Mouse (Mus musculus) ovary, postnatal 36 days (tissue): ENCODE measurements around the gene Fggy.

Experiments used
- DNase-seq: peaks from one replicate; pipeline ENCODE4 v3.0.0; 2022; ENCODE audit warnings: low spot score, mixed read lengths

Gene Fggy

DNA sequence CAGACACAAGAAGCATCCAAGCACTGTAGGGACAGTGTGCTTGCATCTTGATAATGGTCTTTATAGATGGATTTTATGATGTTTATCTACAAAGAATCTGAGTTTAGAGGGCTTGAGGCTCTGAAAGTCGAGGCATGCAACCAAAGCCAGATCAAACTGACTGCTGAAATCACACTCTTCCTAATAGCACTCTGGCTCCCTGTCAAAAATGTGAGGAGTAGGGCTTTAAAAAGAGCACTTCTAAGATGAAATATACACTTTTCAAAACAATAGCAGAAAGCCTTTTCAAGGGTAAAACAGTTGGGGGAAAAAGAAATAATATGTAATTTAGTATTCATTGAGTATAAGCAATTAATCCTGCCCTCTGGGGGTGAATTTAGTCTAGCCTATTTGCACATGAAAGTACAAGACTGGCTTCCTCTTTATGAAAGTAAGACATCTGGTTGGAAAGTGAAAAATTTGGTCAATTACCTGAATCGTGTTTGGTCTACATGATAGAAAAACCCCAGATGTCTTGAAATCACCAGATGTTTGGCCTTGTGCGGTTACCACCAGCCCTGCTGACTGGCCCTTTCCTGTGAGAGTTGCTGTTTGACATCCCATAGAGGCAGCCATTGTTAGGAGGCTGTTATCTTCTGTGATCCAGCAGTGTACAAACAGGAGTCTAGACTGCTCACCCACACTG lies 172.0 kb downstream of the Fggy start:
- no peak for DNase-seq

DNA sequence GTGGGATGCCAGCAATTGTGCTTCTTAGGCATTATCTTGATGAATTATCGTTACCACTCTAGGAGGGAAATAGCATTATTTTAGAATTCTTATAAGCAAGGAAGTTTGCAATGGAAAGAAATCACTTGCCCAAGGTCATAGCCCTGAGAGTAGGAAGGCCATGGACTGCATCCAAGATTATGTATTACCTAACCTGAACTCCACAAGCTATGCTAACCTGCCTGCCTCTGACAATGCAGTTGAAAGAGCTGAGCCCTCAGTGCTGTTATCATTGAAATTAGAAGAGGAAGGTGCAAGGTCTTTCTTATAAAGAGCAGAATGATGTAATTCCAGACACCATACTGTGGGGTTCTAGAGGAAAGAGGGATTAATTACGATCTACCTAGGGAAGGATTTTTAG lies 173.8 kb downstream of the Fggy start:
- DNase-seq: no peak

- DNase-seq: peak; percentile 37
Measured at GRCm38 (mm10) chr4:95733397-95734249, 176.3 kb downstream of the Fggy start.

DNA sequence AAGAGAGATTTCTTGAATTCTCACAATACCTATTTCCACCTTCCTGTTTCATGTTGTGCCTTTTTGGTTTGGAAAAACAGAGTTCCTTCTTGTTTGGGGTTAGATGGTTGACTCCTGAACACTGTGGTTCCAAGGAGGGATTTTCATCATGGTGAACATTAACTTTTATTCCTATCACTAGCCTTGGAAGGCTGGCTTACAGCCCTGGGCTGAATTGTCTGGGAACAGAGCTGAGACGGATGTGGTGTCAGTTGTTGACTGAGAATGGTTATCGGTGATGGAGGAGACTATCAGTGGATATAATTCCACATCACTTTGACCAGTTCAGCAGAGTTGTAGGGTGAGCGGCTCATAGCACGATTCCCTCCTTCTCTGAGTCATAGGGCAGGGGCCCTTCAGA lies 178.7 kb downstream of the Fggy start:
- no peak for DNase-seq

GRCm38 (mm10) chr4:95736674-95737073 lies 179.4 kb downstream of the Fggy start:
- no peak for DNase-seq

DNA sequence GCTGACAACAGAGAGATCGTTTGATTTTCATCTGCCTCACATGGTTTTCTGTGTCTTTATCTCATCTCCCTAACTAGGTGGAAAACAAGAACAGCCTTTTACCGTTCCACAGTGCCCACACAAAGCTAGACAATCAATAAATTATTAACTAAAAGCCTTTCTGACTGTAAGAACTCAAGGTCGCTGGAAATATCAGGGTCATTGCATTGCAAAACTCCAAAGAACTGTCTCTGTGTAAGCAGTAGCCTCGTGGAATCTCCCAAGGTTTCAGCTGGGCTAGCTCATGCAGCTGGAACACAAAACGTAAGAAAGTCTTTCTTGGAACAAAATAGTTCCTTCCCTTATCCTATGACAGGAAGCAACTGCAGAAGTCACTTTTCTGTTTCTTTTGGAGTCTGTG lies 180.9 kb downstream of the Fggy start:
- DNase-seq: no peak

DNA sequence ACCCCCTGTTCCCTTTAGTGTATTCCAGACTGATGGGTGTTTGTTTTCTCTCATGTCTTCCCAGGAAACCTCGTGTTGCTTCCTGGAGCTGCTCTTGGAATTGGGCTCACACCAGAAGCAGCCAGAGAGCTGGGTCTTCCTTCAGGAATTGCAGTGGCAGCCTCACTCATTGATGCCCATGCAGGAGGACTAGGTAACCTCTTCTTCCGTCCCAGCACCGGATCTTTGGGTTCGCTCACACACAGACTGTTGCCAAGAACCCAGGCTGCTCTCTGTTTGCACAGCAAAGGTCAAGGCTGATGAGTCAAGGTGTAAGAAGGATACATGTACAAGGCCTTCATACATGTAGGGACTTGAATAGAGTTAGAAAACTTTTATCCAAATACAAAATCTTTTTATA lies 181.4 kb downstream of the Fggy start:
- no peak for DNase-seq

DNA sequence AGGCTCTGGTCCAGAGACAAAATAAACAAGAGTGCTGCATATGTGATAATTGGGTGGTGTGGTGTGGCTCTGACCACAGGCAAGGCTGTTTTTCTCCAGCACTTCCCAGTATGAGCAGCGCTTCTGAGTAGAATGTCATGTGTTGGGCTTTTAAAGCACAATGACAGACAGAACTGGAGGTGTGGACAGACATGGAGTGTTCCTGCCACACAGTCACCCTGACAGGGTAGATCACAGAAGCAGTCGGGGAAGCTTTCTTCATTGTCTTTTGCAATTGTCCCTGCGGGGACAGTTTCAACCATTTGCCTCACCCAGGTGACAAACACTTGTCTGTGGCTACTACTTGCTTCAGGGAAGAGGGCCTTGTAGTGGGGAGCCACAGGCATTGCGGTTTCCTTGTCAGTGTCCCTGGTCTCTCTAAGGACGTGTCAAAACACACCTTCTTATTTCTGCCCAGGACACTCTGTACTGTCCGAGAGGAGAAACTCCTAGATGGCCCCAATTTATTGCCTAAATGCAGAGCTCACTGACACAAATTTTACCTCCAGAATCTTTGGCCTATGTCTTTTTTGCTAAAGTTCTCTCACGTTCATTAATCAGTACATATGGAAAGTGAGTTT lies 183.9 kb downstream of the Fggy start:
- no peak for DNase-seq

DNA sequence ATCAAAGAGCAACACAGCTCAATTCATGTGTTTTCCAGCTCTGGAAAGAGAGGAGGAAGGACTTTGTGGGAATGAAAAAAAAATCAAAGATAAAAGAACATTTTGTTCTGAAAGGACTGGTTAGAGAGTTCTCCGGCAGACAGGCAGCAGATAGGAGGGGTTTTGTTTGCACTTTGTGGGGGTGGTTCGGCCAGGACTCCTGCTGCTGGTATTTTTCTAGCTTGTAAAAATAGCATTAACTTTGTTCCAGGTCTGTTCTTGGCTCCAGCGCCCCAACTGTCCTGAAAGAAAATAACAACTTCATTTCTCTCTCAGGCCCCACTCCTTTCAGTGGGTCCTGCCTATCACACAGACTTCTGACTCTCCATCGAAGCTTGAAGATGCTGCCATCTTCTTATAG lies 185.7 kb downstream of the Fggy start:
- peak; percentile 39 for DNase-seq

DNA sequence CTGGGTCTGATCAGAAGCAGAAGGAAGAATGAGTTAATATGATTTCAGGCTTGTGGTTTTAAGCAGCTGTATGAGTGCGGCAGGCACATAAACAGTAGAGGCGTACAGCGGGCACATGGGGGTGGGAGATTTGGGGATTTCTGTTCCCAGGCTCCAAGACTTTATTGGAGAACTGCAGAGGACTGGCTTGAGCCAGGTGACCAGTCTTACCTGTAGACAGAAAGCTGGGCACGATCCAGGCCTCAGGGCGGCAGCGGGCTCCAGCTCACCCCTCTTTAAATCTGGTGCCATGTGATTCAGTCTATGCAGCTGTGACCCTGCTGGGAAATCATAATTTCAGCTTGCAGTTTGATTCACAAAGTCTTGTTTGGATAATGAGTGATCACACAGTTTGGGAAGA lies 189.6 kb downstream of the Fggy start:
- no peak for DNase-seq

DNA sequence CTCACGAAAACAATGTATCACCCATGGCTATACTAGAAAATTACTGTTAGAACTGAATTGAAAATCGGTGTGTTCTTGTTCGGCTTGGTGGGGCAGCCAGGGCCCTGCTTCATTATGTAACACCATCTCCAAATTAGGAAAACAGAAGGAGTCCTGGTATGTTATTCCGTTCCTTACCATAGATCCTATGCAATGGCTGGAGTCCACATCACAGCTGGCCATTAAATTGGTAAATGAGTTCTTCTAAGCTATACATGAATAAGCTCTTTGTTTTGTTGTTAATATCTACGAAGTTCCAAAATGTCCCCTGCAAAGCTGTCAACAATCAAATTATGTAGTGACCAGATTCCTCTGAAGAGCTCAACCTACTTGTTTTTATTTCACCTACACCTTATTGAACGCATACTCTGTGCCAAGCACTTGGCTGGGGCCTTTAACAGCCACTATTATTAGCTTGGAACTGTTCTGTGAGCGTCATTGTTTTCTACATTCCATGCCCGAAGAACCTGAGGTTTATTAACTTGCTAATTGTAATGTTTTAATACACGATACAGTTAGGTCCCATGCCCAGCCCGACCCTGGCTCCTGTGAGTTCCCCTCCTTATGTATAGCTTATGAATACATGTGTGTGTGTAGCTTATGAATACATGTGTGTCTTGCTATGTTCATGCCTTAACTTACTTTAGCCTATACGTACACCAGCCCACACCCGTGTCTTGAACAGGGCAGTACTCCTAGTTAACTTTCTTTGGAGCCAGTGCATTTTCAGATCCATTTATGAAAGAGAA lies 190.3 kb downstream of the Fggy start:
- no peak for DNase-seq

- DNase-seq: no peak
Measured at GRCm38 (mm10) chr4:95750186-95750585, 192.9 kb downstream of the Fggy start.

GRCm38 (mm10) chr4:95752538-95753188 lies 195.4 kb downstream of the Fggy start:
- no peak for DNase-seq

DNA sequence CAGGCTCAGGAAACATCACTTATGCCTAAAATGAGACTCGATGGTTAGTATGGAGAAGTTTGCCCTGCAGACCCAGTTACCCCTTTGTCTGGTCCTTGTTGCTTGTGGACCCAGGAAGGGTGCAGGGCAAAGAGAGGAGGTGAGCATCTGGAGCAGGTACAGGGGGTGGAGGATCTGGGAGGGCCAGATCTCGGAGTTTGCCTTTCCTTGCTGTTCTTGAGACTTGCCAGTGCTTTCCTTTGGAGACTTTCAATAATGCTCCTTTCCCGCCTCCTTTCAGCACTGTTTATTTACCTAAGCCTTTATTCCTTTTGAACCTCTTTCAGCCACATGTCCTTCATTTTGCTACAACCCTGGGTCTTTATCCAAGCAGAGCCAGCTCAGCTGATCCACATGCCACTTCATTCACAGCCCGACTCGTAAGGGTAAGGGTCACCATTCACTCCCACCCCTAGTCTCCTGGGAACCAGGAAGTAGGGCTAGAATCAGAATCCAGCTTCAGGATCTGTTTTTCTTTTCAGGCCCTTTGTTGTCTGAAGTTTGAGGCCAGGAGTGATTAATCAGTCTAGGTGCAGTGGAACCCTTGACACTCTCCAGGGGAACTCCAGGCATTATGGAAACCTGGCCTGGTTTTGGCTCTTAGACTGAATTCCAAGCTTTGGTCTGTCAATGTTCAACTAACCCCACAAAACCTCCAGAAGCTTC lies 201.9 kb downstream of the Fggy start:
- no peak for DNase-seq

- DNase-seq: no peak
Measured at GRCm38 (mm10) chr4:95765359-95765758, 208.1 kb downstream of the Fggy start.

- no peak for DNase-seq
Measured at GRCm38 (mm10) chr4:95770469-95770868, 213.2 kb downstream of the Fggy start.

- no peak for DNase-seq
Measured at GRCm38 (mm10) chr4:95771542-95771941, 214.2 kb downstream of the Fggy start.

- DNase-seq: no peak
Measured at GRCm38 (mm10) chr4:95771945-95772344, 214.6 kb downstream of the Fggy start.

- DNase-seq: no peak
Measured at GRCm38 (mm10) chr4:95772663-95773062, 215.4 kb downstream of the Fggy start.

DNA sequence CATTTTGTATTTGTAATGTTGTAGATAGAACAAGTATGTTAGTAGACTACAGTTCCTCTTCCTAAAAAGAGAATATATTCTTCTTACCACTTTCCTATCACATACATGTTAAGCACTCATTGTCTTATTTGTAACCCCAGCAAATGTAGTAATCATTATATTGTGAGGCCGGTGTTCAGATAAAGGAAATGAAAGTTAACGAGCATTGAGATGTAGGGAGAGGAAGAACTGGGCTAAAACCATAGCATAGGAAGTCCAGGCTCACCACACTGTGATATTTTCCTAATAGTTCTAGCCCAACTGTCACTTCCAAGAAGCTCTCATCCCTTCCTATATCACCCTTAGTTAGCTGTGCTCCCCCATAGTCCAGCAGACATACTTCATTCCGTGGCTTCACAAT lies 218.3 kb downstream of the Fggy start:
- no peak for DNase-seq

DNA sequence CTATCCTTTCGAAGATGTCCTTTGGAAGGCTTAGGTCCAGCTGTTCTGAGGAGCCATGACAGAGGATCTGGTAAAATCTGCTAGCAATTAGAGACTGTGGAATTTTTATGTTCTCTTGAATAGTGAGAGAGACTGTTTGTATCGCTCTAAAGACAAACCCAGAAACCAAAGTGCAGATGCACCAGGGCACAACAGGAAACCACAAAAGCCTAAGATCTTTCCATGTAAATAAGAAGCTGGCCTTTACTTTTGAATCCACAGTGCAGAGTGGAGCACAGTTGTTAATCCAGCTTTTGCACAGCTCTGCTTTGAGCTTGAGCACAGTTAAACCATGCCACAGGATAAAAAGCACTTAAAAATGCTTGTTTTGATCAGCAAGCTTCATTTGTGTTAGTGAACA lies 220.5 kb downstream of the Fggy start:
- no peak for DNase-seq
